Mouse (Mus musculus): ENCODE measurements around the gene Gabarapl1. TPM values are rescaled to one million over a fixed set of nuclear protein-coding genes. Genes with fewer than 3 reads are reported as not detected.

Gabarapl1 gene
- total RNA-seq, 2 experiments from 2014 or later = 64.0 to 81.6 TPM

DNA sequence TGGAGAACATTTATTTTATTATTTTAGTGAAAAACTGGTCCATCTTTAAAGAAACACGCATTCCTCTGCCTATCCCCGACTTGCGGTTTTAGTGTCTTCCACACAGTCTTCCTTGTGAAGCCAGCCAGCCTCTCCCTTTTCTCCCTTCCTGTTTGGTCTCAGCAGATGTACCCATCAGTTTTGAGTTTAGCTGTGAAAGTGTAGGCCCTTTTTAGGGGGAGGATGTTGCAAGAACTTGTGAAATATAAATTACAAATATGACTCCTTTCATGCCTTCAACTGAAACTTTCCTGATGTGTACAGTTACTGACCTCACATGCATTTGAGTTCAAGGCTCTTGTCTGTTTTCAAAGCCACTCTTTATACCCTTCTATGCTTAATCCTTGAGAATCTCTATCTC is 17.9 kb upstream of the Gabarapl1 start:
- H3K4me3 ChIP-seq = no peak overlapping the region
- no peak for TF ChIP-seq CTCF (IDR thresholded peaks at IDR 0.05)
- DNase-seq = no peak
- H3K27ac ChIP-seq = no peak overlapping the region
- intact Hi-C loops (cut with DNase I) = no loop called here

- no peak for TF ChIP-seq CTCF (IDR thresholded peaks at IDR 0.05)
- H3K4me3 ChIP-seq = no peak overlapping the region
- intact Hi-C loops (cut with DNase I) = no loop called here
- DNase-seq = no peak
- no peak overlapping the region for H3K27ac ChIP-seq
Observed at GRCm38 (mm10) chr6:129516388-129516787, 16.6 kb upstream of the Gabarapl1 start.

DNA sequence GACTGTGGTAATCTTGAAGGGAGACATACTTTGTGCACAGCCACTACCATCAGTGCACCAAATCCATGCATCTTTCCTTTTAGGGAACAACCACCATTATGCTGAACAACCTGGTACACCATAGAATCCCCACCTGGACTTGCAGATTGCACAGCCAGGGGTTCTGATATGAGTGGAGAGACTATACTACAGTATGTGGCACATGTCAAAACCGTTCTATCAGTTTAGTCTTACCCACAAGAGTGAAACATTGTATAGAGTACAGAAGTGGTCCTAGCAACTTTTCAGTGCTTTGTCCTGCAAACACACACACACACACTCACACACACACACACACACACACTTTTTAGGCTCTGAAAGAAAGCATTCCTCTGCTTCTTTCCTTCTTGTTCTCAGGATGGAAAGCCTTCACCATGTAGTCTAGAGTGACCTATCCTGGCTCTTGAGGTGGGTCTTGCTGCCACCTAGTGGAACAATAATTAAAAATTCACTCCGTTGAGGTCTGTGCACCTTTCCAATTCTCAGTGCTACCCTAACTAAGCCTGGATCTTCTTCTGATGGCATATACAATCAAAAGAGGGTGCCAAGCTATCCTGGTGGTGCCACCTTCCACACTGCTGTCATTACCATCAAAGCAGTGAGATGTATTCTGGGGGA is 15.1 kb upstream of the Gabarapl1 start:
- peak; percentile 63 for TF ChIP-seq CTCF (IDR thresholded peaks at IDR 0.05)
- intact Hi-C loops (cut with DNase I) = loop anchor here (2.0 kb wide), 1 partner anchor 125 kb away; no protein-coding TSS in a partner anchor
- Histone ChIP-seq H3K27ac (no peak overlapping the region), H3K4me3 (no peak overlapping the region)
- no peak for DNase-seq

GRCm38 (mm10) chr6:129526069-129526468 is 6.9 kb upstream of the Gabarapl1 start:
- no peak for TF ChIP-seq CTCF (IDR thresholded peaks at IDR 0.05)
- H3K4me3 ChIP-seq = no peak overlapping the region
- no peak overlapping the region for H3K27ac ChIP-seq
- DNase-seq = no peak
- intact Hi-C loops (cut with DNase I) = no loop called here

GRCm38 (mm10) chr6:129527416-129527815 is 5.5 kb upstream of the Gabarapl1 start:
- no peak for DNase-seq
- Histone ChIP-seq H3K4me3 (no peak overlapping the region), H3K27ac (no peak overlapping the region)
- no peak for TF ChIP-seq CTCF (IDR thresholded peaks at IDR 0.05)
- intact Hi-C loops (cut with DNase I) = no loop called here

DNA sequence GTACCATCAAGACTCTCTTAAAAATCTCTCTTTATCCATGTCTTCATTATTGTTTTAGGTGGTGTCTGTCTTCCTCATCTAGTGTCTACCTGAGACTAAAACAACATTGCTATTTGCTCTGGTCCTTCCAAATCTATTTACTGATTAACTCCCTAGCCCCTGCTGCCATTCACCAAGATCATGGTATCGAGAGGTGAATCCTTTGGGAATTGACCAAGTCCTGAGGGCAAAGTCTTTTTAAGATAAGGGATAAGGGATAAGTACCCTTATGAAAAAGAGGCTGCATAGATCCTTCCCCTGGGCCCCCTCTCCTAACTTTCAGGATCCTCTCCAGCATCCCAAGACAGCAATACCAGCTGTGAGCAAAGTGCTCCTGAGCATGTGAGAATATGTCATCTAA is 3.4 kb upstream of the Gabarapl1 start:
- Histone ChIP-seq H3K27ac (no peak overlapping the region), H3K4me3 (no peak overlapping the region)
- no peak for DNase-seq
- intact Hi-C loops (cut with DNase I) = loop anchor here (5.0 to 10.0 kb wide), 2 partner anchors 685 to 767 kb away; no protein-coding TSS in a partner anchor
- no peak for TF ChIP-seq CTCF (IDR thresholded peaks at IDR 0.05)

- DNase-seq = no peak
- intact Hi-C loops (cut with DNase I) = loop anchor here (5.0 to 10.0 kb wide), 2 partner anchors 685 to 768 kb away; no protein-coding TSS in a partner anchor
- no peak overlapping the region for H3K27ac ChIP-seq
- H3K4me3 ChIP-seq = no peak overlapping the region
- TF ChIP-seq CTCF (IDR thresholded peaks at IDR 0.05) = no peak
Observed at GRCm38 (mm10) chr6:129530261-129530660, 2.7 kb upstream of the Gabarapl1 start.

DNA sequence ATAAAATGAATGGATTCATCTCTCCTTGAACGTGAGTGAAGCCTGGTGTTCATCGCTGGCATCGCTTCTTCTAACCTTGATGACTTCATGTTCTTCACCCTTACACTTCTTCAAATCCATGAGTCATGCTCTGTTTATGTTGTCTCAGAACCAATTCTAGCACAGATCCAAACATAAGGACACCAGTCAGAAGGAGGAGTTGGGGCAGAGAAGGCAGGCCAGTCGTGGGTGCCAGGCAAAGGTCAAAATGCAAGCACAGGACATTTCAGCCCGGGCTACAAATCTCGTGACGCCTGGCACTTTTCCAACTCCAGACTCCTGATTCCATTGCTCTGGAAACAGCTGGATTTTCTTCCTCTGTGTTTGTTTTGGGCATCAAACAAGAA is 411 bp upstream of the Gabarapl1 start:
- intact Hi-C loops (cut with DNase I) = loop anchor here (5.0 to 10.0 kb wide), 2 partner anchors 688 to 770 kb away; no protein-coding TSS in a partner anchor
- Histone ChIP-seq H3K27ac (peak overlapping the region; percentile 99), H3K4me3 (peak overlapping the region; percentile 84)
- peak; percentile 84 for DNase-seq
- no peak; the same call in 1 of the 2 replicates for TF ChIP-seq CTCF (IDR thresholded peaks at IDR 0.05)

DNA sequence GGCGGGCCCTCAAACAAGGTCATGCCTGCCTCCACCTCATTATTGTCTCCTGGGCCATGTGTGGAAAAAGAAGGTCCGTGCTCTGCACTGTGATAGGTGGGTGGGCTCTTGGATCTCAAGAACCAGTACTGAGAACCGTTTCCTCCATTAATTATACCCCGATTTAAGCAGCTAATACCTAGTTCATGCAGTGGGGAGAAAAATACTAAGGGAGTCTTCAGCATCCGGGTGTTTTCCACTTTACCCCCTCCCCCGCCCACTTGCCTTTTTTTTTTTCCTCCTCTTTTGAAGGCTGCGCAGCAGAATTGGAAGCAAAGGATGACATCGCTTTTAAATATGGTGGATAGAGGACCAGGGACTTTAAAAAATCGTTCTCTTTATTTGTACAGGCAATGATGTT is 1.1 kb downstream of the Gabarapl1 start:
- TF ChIP-seq CTCF (IDR thresholded peaks at IDR 0.05) = no peak
- peak overlapping the region; percentile 84 for H3K4me3 ChIP-seq
- DNase-seq = no peak
- intact Hi-C loops (cut with DNase I) = loop anchor here (5.0 to 10.0 kb wide), 2 partner anchors 689 to 772 kb away; no protein-coding TSS in a partner anchor
- peak overlapping the region; percentile 99 for H3K27ac ChIP-seq

GRCm38 (mm10) chr6:129534627-129535190 is 1.7 kb downstream of the Gabarapl1 start:
- intact Hi-C loops (cut with DNase I) = loop anchor here (5.0 to 10.0 kb wide), 2 partner anchors 690 to 772 kb away; no protein-coding TSS in a partner anchor
- no peak for DNase-seq
- Histone ChIP-seq H3K4me3 (peak overlapping the region; percentile 84), H3K27ac (peak overlapping the region; percentile 99)
- no peak for TF ChIP-seq CTCF (IDR thresholded peaks at IDR 0.05)

- H3K27ac ChIP-seq = peak overlapping the region; percentile 99
- intact Hi-C loops (cut with DNase I) = loop anchor here (10.0 kb wide), 1 partner anchor 691 kb away; no protein-coding TSS in a partner anchor
- peak overlapping the region; percentile 84 for H3K4me3 ChIP-seq
Observed at GRCm38 (mm10) chr6:129535723-129536122, 2.8 kb downstream of the Gabarapl1 start.

DNA sequence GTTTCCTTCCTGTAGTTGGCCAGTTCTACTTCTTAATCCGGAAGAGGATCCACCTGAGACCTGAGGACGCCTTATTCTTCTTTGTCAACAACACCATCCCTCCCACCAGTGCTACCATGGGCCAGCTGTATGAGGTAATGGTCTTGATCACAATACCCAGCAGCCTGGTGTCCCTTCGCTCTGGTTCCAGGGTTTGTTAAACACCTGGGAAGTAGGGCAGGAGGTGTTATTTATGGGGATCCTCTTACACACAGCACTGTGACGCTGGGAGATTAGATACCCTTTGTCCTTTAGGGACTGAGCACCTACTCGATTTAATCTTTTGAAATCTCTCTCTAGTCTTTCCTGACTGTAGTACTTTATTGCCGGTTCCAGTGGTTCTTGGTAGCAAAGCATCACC is 5.6 kb downstream of the Gabarapl1 start:
- TF ChIP-seq CTCF (IDR thresholded peaks at IDR 0.05) = no peak
- H3K4me3 ChIP-seq = no peak overlapping the region
- no peak overlapping the region for H3K27ac ChIP-seq
- intact Hi-C loops (cut with DNase I) = loop anchor here (10.0 kb wide), 1 partner anchor 694 kb away; no protein-coding TSS in a partner anchor
- no peak for DNase-seq

More at GRCm38 (mm10) chr6:129535723-129536122, 2.8 kb downstream of the Gabarapl1 start:
- no peak for DNase-seq
- no peak for TF ChIP-seq CTCF (IDR thresholded peaks at IDR 0.05)

DNA sequence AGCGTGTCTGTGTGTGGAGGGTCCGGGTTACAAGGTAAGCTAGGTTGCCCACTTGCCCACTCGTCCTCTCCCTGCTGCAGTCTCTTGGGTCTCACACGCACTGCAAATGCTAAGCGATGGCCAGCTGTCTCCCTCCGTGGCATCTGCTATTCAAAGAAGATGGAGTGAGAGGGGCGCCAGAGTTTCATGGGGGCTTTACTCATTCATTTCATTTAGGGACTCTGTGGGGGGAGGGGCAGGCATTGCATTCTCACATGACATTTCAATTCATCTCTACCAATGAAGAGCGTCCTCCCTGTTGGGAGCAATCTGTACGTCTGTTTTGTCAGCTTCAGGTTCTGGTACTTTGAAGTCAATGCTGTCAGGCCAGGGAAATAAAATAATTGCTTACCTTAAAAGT is 9.0 kb downstream of the Gabarapl1 start:
- no peak for TF ChIP-seq CTCF (IDR thresholded peaks at IDR 0.05)
- Histone ChIP-seq H3K27ac (no peak overlapping the region), H3K4me3 (no peak overlapping the region)
- DNase-seq = no peak
- intact Hi-C loops (cut with DNase I) = no loop called here
